Comparison of ENCODE assay signal across 19 mouse cellular contexts in genomic region chr14:71674564-71674963, GRCm38 (mm10).
A peak's percentile ranks its signal among the peaks of the same experiment; 100 is the strongest.
DNase-seq lines count a peak whose midpoint lies in the region; ATAC-seq lines count a peak whose summit lies in the region.
"Had no signal": no experiment of that assay in that cellular context is flagged by ENCODE, and none has a peak within 500 bp of the region (broad histone marks: within the 10 kb centered on the region; RNA-seq: fewer than 3 reads in every experiment).

No protein-coding gene starts in this region.

- no peak overlapping the region for H3K4me2 ChIP-seq in forebrain, embryonic 13.5 days
- H3K4me2 ChIP-seq in forebrain, embryonic 11.5 days (ENCODE audit: low read depth, low read length, severe bottlenecking): no peak overlapping the region
- no peak overlapping the region for H3K4me2 ChIP-seq in hindbrain, embryonic 13.5 days
- H3K4me2 ChIP-seq in hindbrain, embryonic 16.5 days (ENCODE audit: low read length): no peak overlapping the region
- H3K4me2 ChIP-seq in midbrain, embryonic 13.5 days (replicated peaks): no peak overlapping the region
- no peak overlapping the region for H3K4me2 ChIP-seq in midbrain, embryonic 15.5 days
- H3K4me2 ChIP-seq in neural tube, embryonic 15.5 days: no peak overlapping the region
- H3K4me2 ChIP-seq: heart, embryonic 13.5 days; hindbrain, embryonic 12.5 days had no signal

- H3K9ac ChIP-seq in forebrain, embryonic 13.5 days: no peak overlapping the region
- no peak overlapping the region for H3K9ac ChIP-seq in forebrain, embryonic 11.5 days (ENCODE audit: low read length)
- no peak overlapping the region for H3K9ac ChIP-seq in hindbrain, embryonic 13.5 days
- no peak overlapping the region for H3K9ac ChIP-seq in hindbrain, embryonic 16.5 days (ENCODE audit: low read depth, low read length)
- H3K9ac ChIP-seq in midbrain, embryonic 13.5 days (replicated peaks): no peak overlapping the region
- no peak overlapping the region for H3K9ac ChIP-seq in midbrain, embryonic 15.5 days
- no peak overlapping the region for H3K9ac ChIP-seq in neural tube, embryonic 15.5 days (replicated peaks)
- H3K9ac ChIP-seq: heart, embryonic 13.5 days; hindbrain, embryonic 12.5 days had no signal

- no peaks in the 10 kb centered on the region for H3K9me3 ChIP-seq in forebrain, embryonic 13.5 days (replicated peaks)
- no peaks in the 10 kb centered on the region for H3K9me3 ChIP-seq in forebrain, embryonic 11.5 days (ENCODE audit: control insufficient read depth, low read length)
- H3K9me3 ChIP-seq in hindbrain, embryonic 13.5 days: no peaks in the 10 kb centered on the region
- no peaks in the 10 kb centered on the region; the same call in 1 of the 2 replicates for H3K9me3 ChIP-seq in hindbrain, embryonic 16.5 days (ENCODE audit: control insufficient read depth, low read length)
- H3K9me3 ChIP-seq in midbrain, embryonic 13.5 days: no peaks in the 10 kb centered on the region
- H3K9me3 ChIP-seq in midbrain, embryonic 15.5 days: no peaks in the 10 kb centered on the region
- H3K9me3 ChIP-seq in neural tube, embryonic 15.5 days (replicated peaks): no peaks in the 10 kb centered on the region
- H3K9me3 ChIP-seq: forebrain, embryonic 10.5 days; heart, embryonic 10.5 days; heart, embryonic 13.5 days; hindbrain, embryonic 12.5 days had no signal

- H3K27ac ChIP-seq in forebrain, embryonic 13.5 days: 0 out of 2 replicates have a peak overlapping the region, but pooled peaks have one; percentile 19
- no peak overlapping the region for H3K27ac ChIP-seq in forebrain, embryonic 11.5 days (ENCODE audit: low read depth, low read length)
- H3K27ac ChIP-seq in hindbrain, embryonic 13.5 days: peak overlapping the region; percentile 31; the same call in 1 of the 2 replicates
- no peak overlapping the region for H3K27ac ChIP-seq in hindbrain, embryonic 16.5 days (ENCODE audit: low read depth, low read length)
- 0 out of 2 replicates have a peak overlapping the region, but pooled peaks have one; percentile 5 for H3K27ac ChIP-seq in midbrain, embryonic 13.5 days
- no peak overlapping the region for H3K27ac ChIP-seq in midbrain, embryonic 15.5 days
- 0 out of 2 replicates have a peak overlapping the region, but pooled peaks have one; percentile 18 for H3K27ac ChIP-seq in neural tube, embryonic 15.5 days (replicated peaks)
- H3K27ac ChIP-seq: forebrain, embryonic 10.5 days; heart, adult 2 months; heart, embryonic 10.5 days; heart, embryonic 13.5 days; hindbrain, embryonic 12.5 days had no signal

- 60% methylated on average over 4 of the region's 4 CpGs for WGBS in forebrain, embryonic 13.5 days
- 81% methylated on average over 4 of the region's 4 CpGs for WGBS in forebrain, embryonic 11.5 days
- WGBS in hindbrain, embryonic 13.5 days: 78% methylated on average over 4 of the region's 4 CpGs
- WGBS in hindbrain, embryonic 16.5 days: 62% methylated on average over 4 of the region's 4 CpGs
- WGBS in midbrain, embryonic 13.5 days: 64% methylated on average over 4 of the region's 4 CpGs
- 59% methylated on average over 4 of the region's 4 CpGs for WGBS in midbrain, embryonic 15.5 days
- WGBS in neural tube, embryonic 15.5 days: 66% methylated on average over 4 of the region's 4 CpGs

- no peak overlapping the region for H3K4me3 ChIP-seq in forebrain, embryonic 13.5 days
- no peak overlapping the region for H3K4me3 ChIP-seq in forebrain, embryonic 11.5 days (ENCODE audit: low read depth, low read length)
- H3K4me3 ChIP-seq in hindbrain, embryonic 13.5 days: no peak overlapping the region
- no peak overlapping the region for H3K4me3 ChIP-seq in hindbrain, embryonic 16.5 days (ENCODE audit: low read length)
- H3K4me3 ChIP-seq in midbrain, embryonic 13.5 days (replicated peaks): no peak overlapping the region
- H3K4me3 ChIP-seq in midbrain, embryonic 15.5 days: no peak overlapping the region
- H3K4me3 ChIP-seq in neural tube, embryonic 15.5 days (replicated peaks): no peak overlapping the region
- H3K4me3 ChIP-seq: forebrain, embryonic 10.5 days; heart, adult 2 months; heart, embryonic 10.5 days; heart, embryonic 13.5 days; hindbrain, embryonic 12.5 days had no signal

- ATAC-seq in forebrain, embryonic 13.5 days: peak; percentile 53; the same call in 1 of the 2 replicates
- no peak for ATAC-seq in forebrain, embryonic 11.5 days (replicated peaks; ENCODE audit: low FRiP score)
- no peak for ATAC-seq in hindbrain, embryonic 13.5 days (ENCODE audit: low FRiP score)
- no peak for ATAC-seq in hindbrain, embryonic 16.5 days
- ATAC-seq in midbrain, embryonic 13.5 days: no peak
- ATAC-seq in midbrain, embryonic 15.5 days (replicated peaks): no peak
- ATAC-seq in neural tube, embryonic 15.5 days (ENCODE audit: low FRiP score): no peak
- ATAC-seq: activated CD4-positive, CD25-positive, alpha-beta regulatory T cell, adult 4 months; inflammation-experienced regulatory T-cells, adult 6 months; intestine, embryonic 16.5 days had no signal

- H3K36me3 ChIP-seq in forebrain, embryonic 13.5 days (ENCODE audit: poor library complexity, severe bottlenecking): no peaks in the 10 kb centered on the region
- no peaks in the 10 kb centered on the region for H3K36me3 ChIP-seq in forebrain, embryonic 11.5 days (ENCODE audit: control insufficient read depth, insufficient read depth, low read length)
- no peaks in the 10 kb centered on the region for H3K36me3 ChIP-seq in hindbrain, embryonic 13.5 days
- H3K36me3 ChIP-seq in hindbrain, embryonic 16.5 days (ENCODE audit: control insufficient read depth, insufficient read depth, low read length): no peaks in the 10 kb centered on the region
- H3K36me3 ChIP-seq in midbrain, embryonic 13.5 days: no peaks in the 10 kb centered on the region
- no peaks in the 10 kb centered on the region for H3K36me3 ChIP-seq in midbrain, embryonic 15.5 days (replicated peaks)
- no peaks in the 10 kb centered on the region for H3K36me3 ChIP-seq in neural tube, embryonic 15.5 days
- H3K36me3 ChIP-seq: forebrain, embryonic 10.5 days; heart, embryonic 10.5 days; heart, embryonic 13.5 days; hindbrain, embryonic 12.5 days had no signal

- H3K4me1 ChIP-seq in forebrain, embryonic 13.5 days: peaks cover 13% of the 10 kb centered on the region; the same call in 1 of the 2 replicates
- no peaks in the 10 kb centered on the region for H3K4me1 ChIP-seq in forebrain, embryonic 11.5 days (replicated peaks; ENCODE audit: control insufficient read depth, insufficient read depth, low read length)
- peaks cover 6% of the 10 kb centered on the region; the same call in 1 of the 2 replicates for H3K4me1 ChIP-seq in hindbrain, embryonic 13.5 days (replicated peaks)
- no peaks in the 10 kb centered on the region; the same call in 1 of the 2 replicates for H3K4me1 ChIP-seq in hindbrain, embryonic 16.5 days (ENCODE audit: control insufficient read depth, insufficient read depth, low read depth, low read length)
- peaks cover 8% of the 10 kb centered on the region; the same call in 1 of the 2 replicates for H3K4me1 ChIP-seq in midbrain, embryonic 13.5 days (replicated peaks)
- H3K4me1 ChIP-seq in midbrain, embryonic 15.5 days: peaks cover 18% of the 10 kb centered on the region
- no peaks in the 10 kb centered on the region for H3K4me1 ChIP-seq in neural tube, embryonic 15.5 days
- H3K4me1 ChIP-seq: heart, embryonic 10.5 days; heart, embryonic 13.5 days; hindbrain, embryonic 12.5 days had no signal

- H3K27me3 ChIP-seq in forebrain, embryonic 13.5 days: no peaks in the 10 kb centered on the region
- H3K27me3 ChIP-seq in forebrain, embryonic 11.5 days (ENCODE audit: control insufficient read depth, insufficient read depth, low read length): no peaks in the 10 kb centered on the region
- no peaks in the 10 kb centered on the region for H3K27me3 ChIP-seq in hindbrain, embryonic 13.5 days
- no peaks in the 10 kb centered on the region for H3K27me3 ChIP-seq in hindbrain, embryonic 16.5 days (replicated peaks; ENCODE audit: control insufficient read depth, insufficient read depth, low read length)
- H3K27me3 ChIP-seq in midbrain, embryonic 13.5 days: no peaks in the 10 kb centered on the region
- no peaks in the 10 kb centered on the region for H3K27me3 ChIP-seq in midbrain, embryonic 15.5 days (replicated peaks)
- H3K27me3 ChIP-seq in neural tube, embryonic 15.5 days (replicated peaks): no peaks in the 10 kb centered on the region
- H3K27me3 ChIP-seq: heart, embryonic 13.5 days; hindbrain, embryonic 12.5 days had no signal

- DNase-seq in forebrain, embryonic 11.5 days (ENCODE audit: low spot score): no peak
- DNase-seq in neural tube, embryonic 10.5 days (ENCODE audit: extremely low spot score, low spot score): no peak
- DNase-seq: adrenal gland, adult 8-10 months; gastrocnemius, postnatal 10 days; gastrocnemius, postnatal 36 days had no signal

Comparison
In these comparisons a context has a peak if more than half of its experiments do, and no peak if none do; other contexts are left out.
1. H3K27ac ChIP-seq: peak in forebrain, embryonic 13.5 days (single experiment), hindbrain, embryonic 13.5 days (single experiment), midbrain, embryonic 13.5 days (single experiment) and neural tube, embryonic 15.5 days (single experiment); none in forebrain, embryonic 11.5 days (single experiment), hindbrain, embryonic 16.5 days (single experiment) and midbrain, embryonic 15.5 days (single experiment).